Mouse (Mus musculus): Measurements from ENCODE around the gene Fxyd7. TPM values are rescaled to one million over a fixed set of nuclear protein-coding genes. Genes with fewer than 3 reads are reported as not detected.
A peak's percentile ranks its signal among the peaks of the same experiment; 100 is the strongest.

Gene Fxyd7
- polyA plus RNA-seq, 1 experiment from 2014 or later, result 20.0 TPM

GRCm38 (mm10) chr7:31028609-31029008 lies 22.7 kb downstream of the Fxyd7 start:
- ATAC-seq (ENCODE audit: low FRiP score, low read depth), result no peak
- Histone ChIP-seq H3K27me3 (no peaks in the 10 kb centered on the region), H3K4me1 (peaks cover 4% of the 10 kb centered on the region; the same call in 1 of the 2 replicates), H3K9ac (no peak overlapping the region), H3K36me3 (no peaks in the 10 kb centered on the region), H3K4me2 (replicated peaks) (no peak overlapping the region), H3K4me3 (no peak overlapping the region), H3K9me3 (no peaks in the 10 kb centered on the region), H3K27ac (no peak overlapping the region)
- 75% methylated on average over 8 of the region's 8 CpGs for WGBS

DNA sequence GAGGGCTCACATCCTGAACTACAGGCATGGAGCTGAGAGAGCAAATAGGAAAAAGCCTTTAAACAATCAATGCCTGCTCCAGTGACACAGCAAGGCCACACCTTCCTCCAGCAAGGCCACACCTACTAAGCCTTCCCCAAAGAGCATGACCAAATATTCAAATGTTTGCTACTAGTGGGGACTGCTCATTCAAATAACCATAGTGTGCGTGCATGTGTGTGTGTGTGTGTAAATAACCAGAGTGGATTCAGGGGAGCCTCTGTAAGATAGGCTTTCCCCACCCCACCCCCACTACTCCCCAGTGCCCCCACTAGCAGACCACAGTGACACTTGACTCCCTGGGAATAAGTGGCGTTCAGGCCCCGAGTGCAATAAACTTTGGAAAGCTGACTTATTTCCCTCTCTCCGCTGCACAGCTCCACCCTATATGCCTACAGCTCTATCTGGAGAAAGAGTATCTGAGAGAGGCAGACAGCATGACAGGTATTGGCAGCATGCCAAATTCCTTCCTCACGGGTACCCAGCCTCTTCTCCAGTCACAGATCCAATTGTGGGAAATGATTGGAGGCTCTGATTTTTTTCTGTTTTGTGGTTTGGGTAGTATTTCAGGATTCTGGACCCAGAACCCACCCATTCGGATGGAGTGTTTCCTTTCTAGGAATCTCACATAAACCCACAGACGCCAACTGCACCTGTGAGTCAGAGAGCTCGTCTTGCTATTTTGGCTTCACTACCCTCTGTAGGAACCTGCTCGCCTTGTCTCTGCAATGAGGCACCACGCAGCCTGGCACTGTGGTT lies 34.0 kb downstream of the Fxyd7 start:
- WGBS, result 29% methylated on average over 10 of the region's 10 CpGs
- Histone ChIP-seq H3K27ac (no peak overlapping the region), H3K9me3 (no peaks in the 10 kb centered on the region), H3K4me1 (peaks cover 15% of the 10 kb centered on the region), H3K4me2 (replicated peaks) (no peak overlapping the region), H3K36me3 (no peaks in the 10 kb centered on the region), H3K4me3 (no peak overlapping the region), H3K9ac (no peak overlapping the region), H3K27me3 (no peaks in the 10 kb centered on the region)
- ATAC-seq (ENCODE audit: low FRiP score, low read depth), result peak; percentile 74

DNA sequence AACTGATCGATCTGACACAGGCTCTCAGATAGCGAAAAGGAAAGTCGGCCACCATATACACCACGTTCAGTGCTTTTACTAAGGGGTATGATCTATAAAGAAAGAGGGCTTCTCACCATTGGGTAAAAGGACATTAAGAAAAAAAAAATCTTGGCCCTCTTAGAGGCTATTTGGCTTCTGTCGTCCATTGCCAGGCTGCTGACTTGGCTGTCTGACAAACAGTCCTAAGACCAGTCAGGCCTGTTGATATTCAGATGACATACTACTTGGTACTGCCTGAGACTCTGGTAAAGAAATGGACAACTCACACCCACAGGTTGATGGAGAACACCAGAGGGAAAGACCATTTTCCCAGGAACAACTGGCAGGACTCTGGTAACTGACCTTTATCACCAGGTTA lies 38.3 kb downstream of the Fxyd7 start:
- Histone ChIP-seq H3K27ac (no peak overlapping the region), H3K27me3 (no peaks in the 10 kb centered on the region), H3K4me2 (replicated peaks) (no peak overlapping the region), H3K9ac (no peak overlapping the region), H3K36me3 (no peaks in the 10 kb centered on the region), H3K4me3 (no peak overlapping the region), H3K4me1 (peaks cover 13% of the 10 kb centered on the region), H3K9me3 (no peaks in the 10 kb centered on the region)
- no peak for ATAC-seq (ENCODE audit: low FRiP score, low read depth)
- WGBS, result 84% methylated on average over 5 of the region's 5 CpGs

DNA sequence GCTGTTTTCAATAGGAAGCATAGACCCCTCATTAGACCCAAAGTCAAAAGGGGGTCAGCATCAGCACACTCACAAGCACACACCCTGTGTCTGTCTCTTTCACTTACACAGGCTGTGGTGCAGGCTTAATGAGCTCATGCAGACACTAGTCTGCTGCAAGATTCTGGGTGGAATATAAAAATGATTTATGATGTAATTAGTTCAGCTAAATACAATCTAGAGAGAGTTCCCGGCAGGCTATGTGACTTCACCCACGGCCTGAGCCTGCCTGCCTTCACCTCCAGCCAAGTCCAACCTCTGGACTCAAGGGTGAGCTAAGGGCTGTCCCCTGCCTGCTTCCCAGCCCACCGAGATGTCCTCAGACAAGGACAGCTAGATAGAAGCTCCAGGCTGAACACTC lies 42.4 kb downstream of the Fxyd7 start:
- 23% methylated on average over 3 of the region's 3 CpGs for WGBS
- H3K4me1 ChIP-seq, result no peaks in the 10 kb centered on the region; the same call in 1 of the 2 replicates
- ATAC-seq (ENCODE audit: low FRiP score, low read depth), result 0 out of 2 replicates have a peak, but pooled peaks have one; percentile 22
- 0 out of 2 replicates have a peak, but pooled peaks cover 3% of the 10 kb centered on the region for H3K9me3 ChIP-seq
- H3K4me3 ChIP-seq, result no peak overlapping the region
- H3K36me3 ChIP-seq, result no peaks in the 10 kb centered on the region
- no peak overlapping the region for H3K4me2 ChIP-seq (replicated peaks)
- H3K9ac ChIP-seq, result no peak overlapping the region
- H3K27me3 ChIP-seq, result no peaks in the 10 kb centered on the region
- no peak overlapping the region for H3K27ac ChIP-seq

- no peak overlapping the region for H3K27ac ChIP-seq
- H3K9ac ChIP-seq, result no peak overlapping the region
- no peak for ATAC-seq (ENCODE audit: low FRiP score, low read depth)
- no peaks in the 10 kb centered on the region for H3K27me3 ChIP-seq
- H3K9me3 ChIP-seq, result 0 out of 2 replicates have a peak, but pooled peaks cover 3% of the 10 kb centered on the region
- WGBS, result 44% methylated on average over 1 of the region's 1 CpGs
- no peaks in the 10 kb centered on the region; the same call in 1 of the 2 replicates for H3K4me1 ChIP-seq
- H3K36me3 ChIP-seq, result no peaks in the 10 kb centered on the region
- no peak overlapping the region; the same call in 1 of the 2 replicates for H3K4me2 ChIP-seq (replicated peaks)
- no peak overlapping the region for H3K4me3 ChIP-seq
Measured at GRCm38 (mm10) chr7:31008175-31008574, 43.1 kb downstream of the Fxyd7 start.

- H3K27me3 ChIP-seq, result no peaks in the 10 kb centered on the region
- no peak overlapping the region for H3K4me2 ChIP-seq (replicated peaks)
- H3K36me3 ChIP-seq, result no peaks in the 10 kb centered on the region
- H3K27ac ChIP-seq, result no peak overlapping the region
- H3K4me1 ChIP-seq, result no peaks in the 10 kb centered on the region; the same call in 1 of the 2 replicates
- no peak overlapping the region for H3K9ac ChIP-seq
- 0 out of 2 replicates have a peak, but pooled peaks cover 3% of the 10 kb centered on the region for H3K9me3 ChIP-seq
- no peak overlapping the region for H3K4me3 ChIP-seq
- no peak for ATAC-seq (ENCODE audit: low FRiP score, low read depth)
- 83% methylated on average over 1 of the region's 1 CpGs for WGBS
Measured at GRCm38 (mm10) chr7:31007775-31008174, 43.5 kb downstream of the Fxyd7 start.

DNA sequence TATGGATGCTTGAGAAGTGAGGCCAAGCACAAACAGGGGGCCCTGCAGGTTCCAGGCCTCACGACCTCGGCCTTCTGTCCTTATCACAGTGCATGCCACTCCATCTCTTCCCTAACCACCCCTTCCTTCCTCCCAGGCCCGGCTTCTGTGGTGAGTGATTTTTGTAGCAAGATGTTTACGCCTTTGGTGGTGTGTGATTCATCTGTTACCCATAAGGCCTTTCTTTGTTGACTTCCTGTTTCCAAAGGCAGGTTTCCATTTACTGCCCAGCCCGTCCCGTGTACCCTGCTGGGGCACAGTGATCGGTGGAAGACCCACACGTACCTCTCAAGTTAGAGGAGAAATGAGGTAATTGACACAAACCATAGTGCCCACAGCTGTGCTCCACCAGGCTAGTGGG lies 48.6 kb downstream of the Fxyd7 start:
- peaks cover 3% of the 10 kb centered on the region; the same call in 1 of the 2 replicates for H3K9me3 ChIP-seq
- no peak overlapping the region for H3K4me2 ChIP-seq (replicated peaks)
- no peaks in the 10 kb centered on the region for H3K36me3 ChIP-seq
- no peak for ATAC-seq (ENCODE audit: low FRiP score, low read depth)
- H3K27me3 ChIP-seq, result no peaks in the 10 kb centered on the region
- H3K4me1 ChIP-seq, result peaks cover 16% of the 10 kb centered on the region
- H3K27ac ChIP-seq, result no peak overlapping the region
- WGBS, result 68% methylated on average over 8 of the region's 8 CpGs
- H3K4me3 ChIP-seq, result no peak overlapping the region
- no peak overlapping the region for H3K9ac ChIP-seq

- Histone ChIP-seq H3K27ac (peak overlapping the region; percentile 52; the same call in 1 of the 2 replicates), H3K36me3 (no peaks in the 10 kb centered on the region), H3K4me2 (replicated peaks) (peak overlapping the region; percentile 44), H3K9me3 (peaks cover 17% of the 10 kb centered on the region; the same call in 1 of the 2 replicates), H3K4me1 (peaks cover 16% of the 10 kb centered on the region), H3K4me3 (no peak overlapping the region), H3K27me3 (no peaks in the 10 kb centered on the region), H3K9ac (no peak overlapping the region; the same call in 1 of the 2 replicates)
- WGBS, result 8% methylated on average over 7 of the region's 7 CpGs
- ATAC-seq (ENCODE audit: low FRiP score, low read depth), result peak; percentile 78
Measured at GRCm38 (mm10) chr7:31000505-31001020, 50.7 kb downstream of the Fxyd7 start.

DNA sequence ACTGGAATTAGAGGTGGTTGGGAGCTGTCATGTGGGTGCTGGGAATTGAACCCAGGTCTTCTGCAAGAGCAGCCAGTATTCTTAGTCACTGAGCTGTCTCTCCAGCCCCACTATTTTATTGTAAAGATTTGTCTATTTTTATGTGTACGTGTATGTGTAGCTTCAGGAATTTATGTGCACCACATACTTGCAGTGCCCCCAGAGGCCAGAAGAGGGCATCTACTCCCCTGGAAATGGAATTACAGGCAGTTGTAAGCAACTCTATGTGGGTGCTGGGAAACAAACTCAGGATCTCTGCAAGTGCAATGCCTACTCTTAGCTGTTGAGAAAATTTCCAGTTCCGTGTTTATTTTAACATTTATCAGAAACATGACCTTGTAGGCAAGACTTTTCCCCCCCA lies 54.8 kb downstream of the Fxyd7 start:
- Histone ChIP-seq H3K36me3 (no peaks in the 10 kb centered on the region), H3K4me1 (peaks cover 20% of the 10 kb centered on the region), H3K27ac (no peak overlapping the region), H3K9ac (no peak overlapping the region), H3K4me2 (replicated peaks) (no peak overlapping the region), H3K4me3 (no peak overlapping the region), H3K9me3 (peaks cover 15% of the 10 kb centered on the region; the same call in 1 of the 2 replicates), H3K27me3 (no peaks in the 10 kb centered on the region)
- no peak for ATAC-seq (ENCODE audit: low FRiP score, low read depth)
- WGBS, result 89% methylated on average over 2 of the region's 2 CpGs

GRCm38 (mm10) chr7:30993986-30994385 lies 57.3 kb downstream of the Fxyd7 start:
- no peak for ATAC-seq (ENCODE audit: low FRiP score, low read depth)
- no peak overlapping the region for H3K9ac ChIP-seq
- WGBS, result 63% methylated on average over 5 of the region's 5 CpGs

More at GRCm38 (mm10) chr7:30993986-30994385, 57.3 kb downstream of the Fxyd7 start:
- Histone ChIP-seq H3K9me3 (peaks cover 15% of the 10 kb centered on the region; the same call in 1 of the 2 replicates), H3K4me1 (peaks cover 4% of the 10 kb centered on the region; the same call in 1 of the 2 replicates), H3K4me3 (no peak overlapping the region), H3K4me2 (replicated peaks) (no peak overlapping the region), H3K36me3 (no peaks in the 10 kb centered on the region), H3K27me3 (no peaks in the 10 kb centered on the region), H3K27ac (0 out of 2 replicates have a peak overlapping the region, but pooled peaks have one; percentile 22)
